Mouse (Mus musculus) midbrain, embryonic 11.5 days (tissue): ENCODE results near the gene Gna13. TPM values are rescaled to one million over a fixed set of nuclear protein-coding genes. Genes with fewer than 3 reads are reported as not detected.

ENCODE experiments used
- ATAC-seq: fragments of 200-750 bp; cut with Nextera tagmentation; 2 replicates; pipeline ENCODE4 v1.8.0; 2017; ENCODE audit warnings: moderate TSS enrichment, moderate library complexity; ENCODE audit not compliant: low FRiP score
- DNase-seq: peaks from one replicate; pipeline ENCODE4 v3.0.0; 2015; ENCODE audit warnings: low spot score; ENCODE audit errors: missing footprints
- H3K27ac ChIP-seq: fragments of 300-500 bp; sonication (generic); 2 replicates; pipeline ENCODE4 v1.5.1; 2014; ENCODE audit warnings: low read depth, low read length
- H3K27me3 ChIP-seq: fragments of 300-500 bp; sonication (generic); 2 replicates; pipeline ENCODE4 v1.6.1; 2014; ENCODE audit warnings: mild to moderate bottlenecking, low read length, moderate library complexity, mixed read lengths; ENCODE audit not compliant: control insufficient read depth, insufficient read depth
- H3K36me3 ChIP-seq: fragments of 300-500 bp; sonication (generic); 2 replicates; pipeline ENCODE4 v1.6.1; 2014; ENCODE audit warnings: mild to moderate bottlenecking, low read length, moderate library complexity, mixed read lengths; ENCODE audit not compliant: control insufficient read depth, insufficient read depth
- H3K4me1 ChIP-seq: fragments of 300-500 bp; sonication (generic); 2 replicates; pipeline ENCODE4 v1.6.1; 2014; ENCODE audit warnings: low read length; ENCODE audit not compliant: control insufficient read depth, insufficient read depth
- H3K4me2 ChIP-seq: fragments of 300-500 bp; sonication (generic); 2 replicates; pipeline ENCODE4 v1.6.1; 2014; ENCODE audit warnings: mild to moderate bottlenecking, moderate library complexity
- H3K4me3 ChIP-seq: fragments of 300-500 bp; sonication (generic); 2 replicates; pipeline ENCODE4 v1.5.1; 2014; ENCODE audit warnings: low read depth, low read length
- H3K9ac ChIP-seq: fragments of 300-500 bp; sonication (generic); 2 replicates; pipeline ENCODE4 v1.6.1; 2014; ENCODE audit warnings: low read length
- H3K9me3 ChIP-seq: fragments of 300-500 bp; sonication (generic); 2 replicates; pipeline ENCODE4 v1.6.1; 2016; ENCODE audit warnings: low read length; ENCODE audit not compliant: control insufficient read depth
- WGBS: fragments of 180-500 bp; shearing (Covaris S2); extraction: QIAGEN DNeasy Blood & Tissue Kit; methylation state at CpG from one replicate; pipeline ENCODE4 v1.1.7; 2014; 5-methylcytosine and 5-hydroxymethylcytosine counted together
- polyA plus RNA-seq: library from polyadenylated mRNA; unstranded; fragments of >200 nt; fragmentation: Nextera tagmentation; extraction: Ambion mirVana; gene quantifications from 2 replicates; pipeline ENCODE4 v1.2.1, GENCODE M21; 2014

The Gna13 gene
- polyA plus RNA-seq, 1 experiment from 2014 or later, result 19.4 TPM

- H3K9me3 ChIP-seq, result no peaks in the 10 kb centered on the region
- peak overlapping the region; percentile 79 for H3K4me2 ChIP-seq
- H3K4me3 ChIP-seq, result peak overlapping the region; percentile 77
- H3K4me1 ChIP-seq, result peaks cover 23% of the 10 kb centered on the region
- peak overlapping the region; percentile 89 for H3K27ac ChIP-seq
- peak overlapping the region; percentile 92 for H3K9ac ChIP-seq
- ATAC-seq (peak; percentile 62), DNase-seq (no peak)
- H3K27me3 ChIP-seq, result no peaks in the 10 kb centered on the region; the same call in 1 of the 2 replicates
- 5% methylated on average over 47 of the region's 53 CpGs for WGBS
- H3K36me3 ChIP-seq, result peaks cover 2% of the 10 kb centered on the region; the same call in 1 of the 2 replicates
Measured at GRCm38 (mm10) chr11:109363191-109364133, 831 bp downstream of the Gna13 start.

DNA sequence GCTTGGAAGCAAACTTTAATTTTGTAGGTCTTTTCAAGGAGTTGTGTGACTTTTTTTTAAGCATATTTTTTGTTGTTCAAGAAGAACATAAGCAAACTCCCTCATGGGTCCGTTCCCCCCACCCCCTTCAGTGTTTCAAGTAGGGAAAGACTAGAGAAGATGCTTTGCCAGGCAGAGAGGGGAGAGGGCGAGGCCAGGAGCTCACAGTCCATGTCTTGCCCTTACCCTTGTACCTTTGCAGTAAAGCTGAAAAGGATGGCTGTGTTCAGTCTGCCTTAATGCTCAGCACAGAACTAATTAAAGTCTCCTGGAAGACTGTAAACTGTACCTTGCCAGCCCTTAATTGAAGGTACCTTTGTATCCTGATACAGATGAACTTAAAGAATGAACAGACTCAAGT is 1.7 kb downstream of the Gna13 start:
- H3K4me2 ChIP-seq, result peak overlapping the region; percentile 79

DNA sequence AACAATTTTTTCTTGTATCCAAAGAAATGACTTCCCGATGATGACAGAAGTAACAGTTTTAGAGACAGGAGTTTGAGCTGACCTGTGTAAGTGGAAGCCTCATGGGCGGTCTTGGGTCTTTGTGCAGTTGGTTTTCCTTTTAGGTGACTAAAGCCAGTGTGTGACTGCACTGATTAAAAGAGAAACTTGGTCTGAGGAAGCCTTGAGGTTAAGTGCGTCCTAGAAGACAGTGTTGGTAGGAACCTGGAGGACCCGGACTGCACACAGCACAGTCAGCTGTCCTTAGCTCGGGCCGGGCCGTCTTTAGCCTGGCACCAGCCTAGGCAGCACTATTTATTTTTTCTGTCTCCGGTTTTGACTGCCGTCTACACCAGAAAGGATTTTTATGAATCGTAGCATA is 2.2 kb downstream of the Gna13 start:
- WGBS, result 89% methylated on average over 10 of the region's 10 CpGs
- Histone ChIP-seq H3K4me3 (no peak overlapping the region), H3K9me3 (no peaks in the 10 kb centered on the region), H3K27me3 (no peaks in the 10 kb centered on the region; the same call in 1 of the 2 replicates), H3K27ac (no peak overlapping the region), H3K36me3 (peaks cover 2% of the 10 kb centered on the region; the same call in 1 of the 2 replicates), H3K4me1 (peaks cover 14% of the 10 kb centered on the region), H3K4me2 (no peak overlapping the region; the same call in 1 of the 2 replicates), H3K9ac (no peak overlapping the region)
- no peak for DNase-seq
- ATAC-seq, result no peak

More for the DNA sequence above, 1.7 kb downstream of the Gna13 start:
- no peaks in the 10 kb centered on the region for H3K9me3 ChIP-seq
- peaks cover 18% of the 10 kb centered on the region for H3K4me1 ChIP-seq
- H3K27ac ChIP-seq, result no peak overlapping the region
- no peak for DNase-seq
- WGBS, result 74% methylated on average over 2 of the region's 2 CpGs
- H3K9ac ChIP-seq, result 0 out of 2 replicates have a peak overlapping the region, but pooled peaks have one; percentile 26
- ATAC-seq, result no peak
- H3K4me3 ChIP-seq, result peak overlapping the region; percentile 77; the same call in 1 of the 2 replicates
- peaks cover 2% of the 10 kb centered on the region; the same call in 1 of the 2 replicates for H3K36me3 ChIP-seq
- H3K27me3 ChIP-seq, result no peaks in the 10 kb centered on the region; the same call in 1 of the 2 replicates

DNA sequence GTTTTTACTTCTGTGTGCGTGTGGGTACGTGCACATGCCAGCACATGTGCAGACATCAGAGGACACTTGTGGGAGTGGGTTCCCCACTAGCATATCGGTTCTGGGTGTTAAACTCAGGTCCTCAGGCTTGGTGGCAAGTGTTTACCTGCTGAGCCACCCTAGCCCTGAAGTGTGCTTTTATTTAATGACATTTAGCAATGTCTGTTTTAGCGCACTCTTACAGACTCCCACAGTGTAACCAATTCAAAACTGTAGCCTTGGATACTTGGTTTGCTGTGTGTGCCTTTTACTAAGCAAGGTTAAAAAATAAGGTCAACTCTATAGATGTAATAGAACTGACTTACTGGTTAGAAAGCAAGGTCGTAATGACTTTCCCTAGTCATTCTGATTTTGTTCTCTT is 3.2 kb downstream of the Gna13 start:
- H3K9ac ChIP-seq, result no peak overlapping the region
- H3K4me2 ChIP-seq, result no peak overlapping the region
- ATAC-seq (no peak), DNase-seq (no peak)
- H3K9me3 ChIP-seq, result no peaks in the 10 kb centered on the region
- no peaks in the 10 kb centered on the region; the same call in 1 of the 2 replicates for H3K27me3 ChIP-seq
- H3K4me1 ChIP-seq, result peaks cover 14% of the 10 kb centered on the region
- peaks cover 2% of the 10 kb centered on the region; the same call in 1 of the 2 replicates for H3K36me3 ChIP-seq
- no peak overlapping the region for H3K27ac ChIP-seq
- WGBS, result 96% methylated on average over 5 of the region's 5 CpGs
- H3K4me3 ChIP-seq, result no peak overlapping the region

DNA sequence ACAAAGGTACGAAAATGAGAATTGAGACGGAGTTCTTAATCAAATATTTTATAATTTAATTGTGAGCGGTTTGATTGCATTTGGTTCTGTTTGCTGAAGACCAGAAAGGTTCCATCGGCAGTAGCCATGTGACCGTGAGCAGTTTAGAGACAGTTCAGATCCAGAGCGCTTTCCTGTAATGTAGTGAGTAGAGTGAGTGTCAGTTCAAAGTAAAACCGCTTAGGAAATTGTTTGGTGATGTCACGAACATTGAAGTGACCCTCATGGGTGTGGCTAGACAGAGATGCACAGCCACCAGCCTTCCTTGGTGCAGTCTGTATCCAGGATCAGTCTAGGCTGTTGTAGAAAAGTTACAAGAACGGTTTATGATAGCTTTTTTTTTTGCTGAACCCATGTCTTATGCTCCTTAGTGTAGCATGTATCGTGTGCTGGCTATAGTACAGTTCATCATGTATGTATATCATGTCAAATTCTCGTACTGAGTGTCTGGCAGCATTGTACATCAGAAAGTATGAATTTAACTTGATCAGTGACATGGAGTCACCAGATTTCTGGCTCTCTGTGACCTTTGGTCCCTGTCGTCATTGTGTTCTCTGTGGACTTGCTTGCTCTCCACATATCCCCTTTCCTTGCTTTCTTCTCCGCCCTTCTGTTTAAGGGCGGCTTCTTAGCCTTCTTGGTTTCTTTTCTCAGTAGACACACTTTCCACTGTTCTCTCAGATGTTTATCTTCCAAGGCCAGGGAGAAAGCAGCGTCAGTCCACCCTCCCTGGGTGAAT is 4.4 kb downstream of the Gna13 start:
- no peaks in the 10 kb centered on the region for H3K27me3 ChIP-seq
- H3K9ac ChIP-seq, result no peak overlapping the region
- no peak overlapping the region for H3K4me2 ChIP-seq
- no peaks in the 10 kb centered on the region for H3K9me3 ChIP-seq
- 89% methylated on average over 15 of the region's 15 CpGs for WGBS
- DNase-seq (no peak), ATAC-seq (no peak)
- no peak overlapping the region for H3K27ac ChIP-seq
- H3K4me1 ChIP-seq, result peaks cover 11% of the 10 kb centered on the region
- H3K4me3 ChIP-seq, result no peak overlapping the region
- peaks cover 2% of the 10 kb centered on the region; the same call in 1 of the 2 replicates for H3K36me3 ChIP-seq

GRCm38 (mm10) chr11:109369026-109369637 is 6.5 kb downstream of the Gna13 start:
- ATAC-seq (no peak), DNase-seq (no peak)
- Histone ChIP-seq H3K27ac (no peak overlapping the region), H3K4me3 (no peak overlapping the region), H3K27me3 (no peaks in the 10 kb centered on the region), H3K9ac (no peak overlapping the region), H3K4me2 (no peak overlapping the region), H3K36me3 (peaks cover 4% of the 10 kb centered on the region; the same call in 1 of the 2 replicates), H3K9me3 (no peaks in the 10 kb centered on the region), H3K4me1 (peaks cover 8% of the 10 kb centered on the region)
- 92% methylated on average over 3 of the region's 3 CpGs for WGBS

GRCm38 (mm10) chr11:109375412-109375811 is 12.8 kb downstream of the Gna13 start:
- no peak for DNase-seq
- 77% methylated on average over 7 of the region's 7 CpGs for WGBS
- no peaks in the 10 kb centered on the region; the same call in none of the 2 replicates for H3K4me1 ChIP-seq

GRCm38 (mm10) chr11:109376484-109377143 is 14.0 kb downstream of the Gna13 start:
- no peak overlapping the region for H3K4me3 ChIP-seq
- H3K36me3 ChIP-seq, result peaks cover 2% of the 10 kb centered on the region; the same call in 1 of the 2 replicates
- no peak overlapping the region for H3K4me2 ChIP-seq
- ATAC-seq, result no peak
- H3K9me3 ChIP-seq, result no peaks in the 10 kb centered on the region
- no peaks in the 10 kb centered on the region for H3K27me3 ChIP-seq
- no peak overlapping the region for H3K27ac ChIP-seq
- no peaks in the 10 kb centered on the region; the same call in none of the 2 replicates for H3K4me1 ChIP-seq
- no peak for DNase-seq
- 60% methylated on average over 7 of the region's 7 CpGs for WGBS
- no peak overlapping the region for H3K9ac ChIP-seq

More at GRCm38 (mm10) chr11:109375412-109375811, 12.8 kb downstream of the Gna13 start:
- Histone ChIP-seq H3K4me3 (no peak overlapping the region), H3K9ac (no peak overlapping the region), H3K36me3 (peaks cover 2% of the 10 kb centered on the region; the same call in 1 of the 2 replicates), H3K9me3 (no peaks in the 10 kb centered on the region), H3K27me3 (no peaks in the 10 kb centered on the region), H3K27ac (no peak overlapping the region), H3K4me2 (no peak overlapping the region)
- ATAC-seq, result no peak
